Mouse (Mus musculus) B cell, adult (primary cell): ENCODE results near the gene Mrpl33. TPM values are rescaled to one million over a fixed set of nuclear protein-coding genes. Genes with fewer than 3 reads are reported as not detected.

Experiments
- total RNA-seq: library from RNA; stranded (reverse); gene quantifications from 4 replicates; pipeline ENCODE4 v1.2.4, GENCODE M21; 2023; ENCODE audit not compliant: inconsistent age

Gene Mrpl33
- 72.9 to 106 TPM (median 82.5 TPM) in 4 replicates for total RNA-seq

GRCm38 (mm10) chr5:31596481-31597429, at the start of gene Mrpl33:
Gene Mrpl33 (plus strand): TSS chr5:31596935.

GRCm38 (mm10) chr5:31696971-31697643, 100.4 kb downstream of the Mrpl33 start, which contains the start of gene Rbks:
Gene Rbks (minus strand): TSS chr5:31697627.

GRCm38 (mm10) chr5:31697644-31698296, 101.0 kb downstream of the Mrpl33 start, which contains the start of gene Babam2:
Gene Babam2 (plus strand): TSS chr5:31697684.

Other genes starting within 250 kb of the Mrpl33 start
- gene Zfp512, start 144.5 kb upstream of the Mrpl33 start, total RNA-seq: 35.6 to 38.0 TPM (median 36.5 TPM) in 4 replicates
- gene 4930548H24Rik, start 111.2 kb upstream of the Mrpl33 start, total RNA-seq: 1.6 to 2.4 TPM (median 1.9 TPM) in 4 replicates
- gene Gpn1, start 102.2 kb upstream of the Mrpl33 start, total RNA-seq: 49.8 to 59.9 TPM (median 54.2 TPM) in 4 replicates
- 75.1 to 77.4 TPM (median 75.4 TPM) in 4 replicates for gene Slc4a1ap, start 69.9 kb upstream of the Mrpl33 start, total RNA-seq
- 24.9 to 32.1 TPM (median 27.0 TPM) in 4 replicates for gene Supt7l, start 69.1 kb upstream of the Mrpl33 start, total RNA-seq
- gene Rbks, start 100.7 kb downstream of the Mrpl33 start, total RNA-seq: 8.2 to 14.9 TPM (median 10.7 TPM) in 4 replicates
- 43.2 to 66.7 TPM (median 56.1 TPM) in 4 replicates for gene Babam2, start 100.7 kb downstream of the Mrpl33 start, total RNA-seq